Mouse (Mus musculus): ENCODE measurements around the gene Zdhhc7. TPM values are rescaled to one million over a fixed set of nuclear protein-coding genes. Genes with fewer than 3 reads are reported as not detected.

The Zdhhc7 gene
- total and polyA plus RNA-seq, 2 experiments from 2014 or later: 25.3 to 37.7 TPM

- Histone ChIP-seq H3K27me3 (ENCODE audit: insufficient read depth, low read length) (no peaks in the 10 kb centered on the region), H3K27ac (no peak overlapping the region), H3K4me1 (ENCODE audit: insufficient read depth, low read length) (no peaks in the 10 kb centered on the region), H3K4me2 (ENCODE audit: low read depth, low read length) (no peak overlapping the region), H3K9ac (replicated peaks; ENCODE audit: low read length) (no peak overlapping the region), H3K9me3 (ENCODE audit: low read length) (no peaks in the 10 kb centered on the region), H3K36me3 (ENCODE audit: insufficient read depth, low read length) (peaks cover 33% of the 10 kb centered on the region), H3K4me3 (ENCODE audit: low read length) (no peak overlapping the region)
- ATAC-seq (no peak), DNase-seq (ENCODE audit: low spot score) (no peak)
- no peak for TF ChIP-seq CTCF (IDR thresholded peaks at IDR 0.05; ENCODE audit: low read depth)
- WGBS: 93% methylated on average over 3 of the region's 3 CpGs
Measured at GRCm38 (mm10) chr8:120091032-120091431, 10.2 kb downstream of the Zdhhc7 start.

- H3K27ac ChIP-seq: no peak overlapping the region
- no peak for TF ChIP-seq CTCF (IDR thresholded peaks at IDR 0.05; ENCODE audit: low read depth)
- no peaks in the 10 kb centered on the region for H3K27me3 ChIP-seq (ENCODE audit: insufficient read depth, low read length)
- 81% methylated on average over 7 of the region's 7 CpGs for WGBS
- H3K4me3 ChIP-seq (ENCODE audit: low read length): no peak overlapping the region
- ATAC-seq (no peak), DNase-seq (ENCODE audit: low spot score) (no peak)
- no peak overlapping the region for H3K4me2 ChIP-seq (ENCODE audit: low read depth, low read length)
- H3K9ac ChIP-seq (replicated peaks; ENCODE audit: low read length): no peak overlapping the region
- H3K9me3 ChIP-seq (ENCODE audit: low read length): no peaks in the 10 kb centered on the region
- peaks cover 45% of the 10 kb centered on the region for H3K36me3 ChIP-seq (ENCODE audit: insufficient read depth, low read length)
- no peaks in the 10 kb centered on the region for H3K4me1 ChIP-seq (ENCODE audit: insufficient read depth, low read length)
Measured at GRCm38 (mm10) chr8:120089511-120089910, 11.8 kb downstream of the Zdhhc7 start.

- peaks cover 58% of the 10 kb centered on the region for H3K36me3 ChIP-seq (ENCODE audit: insufficient read depth, low read length)
- WGBS: 87% methylated on average over 8 of the region's 8 CpGs
Measured at GRCm38 (mm10) chr8:120084783-120085182, 16.5 kb downstream of the Zdhhc7 start.

GRCm38 (mm10) chr8:120083261-120083660, 18.0 kb downstream of the Zdhhc7 start:
- Histone ChIP-seq H3K4me1 (ENCODE audit: insufficient read depth, low read length) (no peaks in the 10 kb centered on the region), H3K9ac (replicated peaks; ENCODE audit: low read length) (no peak overlapping the region), H3K36me3 (ENCODE audit: insufficient read depth, low read length) (peaks cover 58% of the 10 kb centered on the region), H3K4me2 (ENCODE audit: low read depth, low read length) (no peak overlapping the region), H3K9me3 (ENCODE audit: low read length) (no peaks in the 10 kb centered on the region), H3K27me3 (ENCODE audit: insufficient read depth, low read length) (no peaks in the 10 kb centered on the region), H3K27ac (no peak overlapping the region), H3K4me3 (ENCODE audit: low read length) (no peak overlapping the region)
- DNase-seq (ENCODE audit: low spot score) (peak; percentile 53), ATAC-seq (peak; percentile 41; the same call in 1 of the 2 replicates)
- 57% methylated on average over 8 of the region's 8 CpGs for WGBS
- TF ChIP-seq CTCF (IDR thresholded peaks at IDR 0.05; ENCODE audit: low read depth): no peak

More at GRCm38 (mm10) chr8:120084783-120085182, 16.5 kb downstream of the Zdhhc7 start:
- Histone ChIP-seq H3K4me2 (ENCODE audit: low read depth, low read length) (no peak overlapping the region), H3K27me3 (ENCODE audit: insufficient read depth, low read length) (no peaks in the 10 kb centered on the region), H3K9ac (replicated peaks; ENCODE audit: low read length) (no peak overlapping the region), H3K9me3 (ENCODE audit: low read length) (no peaks in the 10 kb centered on the region), H3K27ac (no peak overlapping the region), H3K4me1 (ENCODE audit: insufficient read depth, low read length) (no peaks in the 10 kb centered on the region), H3K4me3 (ENCODE audit: low read length) (no peak overlapping the region)
- DNase-seq (ENCODE audit: low spot score) (no peak), ATAC-seq (no peak)
- TF ChIP-seq CTCF (IDR thresholded peaks at IDR 0.05; ENCODE audit: low read depth): no peak

- no peak for TF ChIP-seq CTCF (IDR thresholded peaks at IDR 0.05; ENCODE audit: low read depth)
- Histone ChIP-seq H3K9me3 (ENCODE audit: low read length) (no peaks in the 10 kb centered on the region), H3K4me3 (ENCODE audit: low read length) (no peak overlapping the region), H3K4me2 (ENCODE audit: low read depth, low read length) (no peak overlapping the region), H3K4me1 (ENCODE audit: insufficient read depth, low read length) (no peaks in the 10 kb centered on the region), H3K27ac (no peak overlapping the region), H3K27me3 (ENCODE audit: insufficient read depth, low read length) (no peaks in the 10 kb centered on the region), H3K9ac (replicated peaks; ENCODE audit: low read length) (no peak overlapping the region), H3K36me3 (ENCODE audit: insufficient read depth, low read length) (peaks cover 31% of the 10 kb centered on the region)
- DNase-seq (ENCODE audit: low spot score): no peak
- no peak for ATAC-seq
- 65% methylated on average over 5 of the region's 5 CpGs for WGBS
Measured at GRCm38 (mm10) chr8:120079361-120079760, 21.9 kb downstream of the Zdhhc7 start.

GRCm38 (mm10) chr8:120078080-120078479, 23.2 kb downstream of the Zdhhc7 start:
- H3K27me3 ChIP-seq (ENCODE audit: insufficient read depth, low read length): no peaks in the 10 kb centered on the region
- H3K27ac ChIP-seq: no peak overlapping the region
- TF ChIP-seq CTCF (IDR thresholded peaks at IDR 0.05; ENCODE audit: low read depth): peak; percentile 83
- DNase-seq (ENCODE audit: low spot score) (peak; percentile 87), ATAC-seq (peak; percentile 38; the same call in 1 of the 2 replicates)
- H3K4me1 ChIP-seq (ENCODE audit: insufficient read depth, low read length): no peaks in the 10 kb centered on the region
- no peaks in the 10 kb centered on the region for H3K9me3 ChIP-seq (ENCODE audit: low read length)
- no peak overlapping the region for H3K9ac ChIP-seq (replicated peaks; ENCODE audit: low read length)
- H3K36me3 ChIP-seq (ENCODE audit: insufficient read depth, low read length): peaks cover 24% of the 10 kb centered on the region
- H3K4me2 ChIP-seq (ENCODE audit: low read depth, low read length): no peak overlapping the region
- WGBS: 19% methylated on average over 10 of the region's 10 CpGs
- H3K4me3 ChIP-seq (ENCODE audit: low read length): no peak overlapping the region

GRCm38 (mm10) chr8:120075347-120075746, 25.9 kb downstream of the Zdhhc7 start:
- no peaks in the 10 kb centered on the region for H3K27me3 ChIP-seq (ENCODE audit: insufficient read depth, low read length)
- no peaks in the 10 kb centered on the region for H3K36me3 ChIP-seq (ENCODE audit: insufficient read depth, low read length)
- H3K4me3 ChIP-seq (ENCODE audit: low read length): no peak overlapping the region
- H3K4me2 ChIP-seq (ENCODE audit: low read depth, low read length): no peak overlapping the region
- H3K9me3 ChIP-seq (ENCODE audit: low read length): no peaks in the 10 kb centered on the region
- H3K9ac ChIP-seq (replicated peaks; ENCODE audit: low read length): no peak overlapping the region
- DNase-seq (ENCODE audit: low spot score): no peak
- H3K27ac ChIP-seq: no peak overlapping the region
- no peak for ATAC-seq
- TF ChIP-seq CTCF (IDR thresholded peaks at IDR 0.05; ENCODE audit: low read depth): no peak
- 0 out of 2 replicates have a peak, but pooled peaks cover 3% of the 10 kb centered on the region for H3K4me1 ChIP-seq (ENCODE audit: insufficient read depth, low read length)
- 41% methylated on average over 6 of the region's 6 CpGs for WGBS

Measured in hindbrain, postnatal 0 days (tissue).